Mouse (Mus musculus) ovary, adult 18-20 months (tissue): Measurements from ENCODE around the gene C1qtnf9.

ENCODE experiments used
- DNase-seq: peaks from one replicate; pipeline ENCODE4 v3.0.0; 2022; ENCODE audit warnings: low spot score, mixed read lengths

The C1qtnf9 gene

GRCm38 (mm10) chr14:60767884-60768283 is at the start of gene C1qtnf9:
C1qtnf9 (plus strand) TSS chr14:60768134.
- no peak for DNase-seq

- no peak for DNase-seq
Observed at GRCm38 (mm10) chr14:60721304-60721703, 46.6 kb upstream of the C1qtnf9 start.

GRCm38 (mm10) chr14:60721938-60722337 is 46.0 kb upstream of the C1qtnf9 start:
- no peak for DNase-seq

- DNase-seq: peak; percentile 57
Observed at GRCm38 (mm10) chr14:60726091-60726490, 41.8 kb upstream of the C1qtnf9 start.

- no peak for DNase-seq
Observed at GRCm38 (mm10) chr14:60727130-60727529, 40.8 kb upstream of the C1qtnf9 start.

GRCm38 (mm10) chr14:60732081-60732480 is 35.9 kb upstream of the C1qtnf9 start:
- DNase-seq: no peak

GRCm38 (mm10) chr14:60732787-60733186 is 35.1 kb upstream of the C1qtnf9 start:
- no peak for DNase-seq

- no peak for DNase-seq
Observed at GRCm38 (mm10) chr14:60733706-60734105, 34.2 kb upstream of the C1qtnf9 start.

- no peak for DNase-seq
Observed at GRCm38 (mm10) chr14:60735206-60735605, 32.7 kb upstream of the C1qtnf9 start.

- DNase-seq: no peak
Observed at GRCm38 (mm10) chr14:60735848-60736547, 31.9 kb upstream of the C1qtnf9 start.

GRCm38 (mm10) chr14:60736591-60737192 is 31.2 kb upstream of the C1qtnf9 start:
- DNase-seq: no peak

- no peak for DNase-seq
Observed at GRCm38 (mm10) chr14:60737202-60737611, 30.7 kb upstream of the C1qtnf9 start.

- no peak for DNase-seq
Observed at GRCm38 (mm10) chr14:60738434-60738938, 29.4 kb upstream of the C1qtnf9 start.

- DNase-seq: no peak
Observed at GRCm38 (mm10) chr14:60739155-60739554, 28.8 kb upstream of the C1qtnf9 start.

- no peak for DNase-seq
Observed at GRCm38 (mm10) chr14:60739616-60740015, 28.3 kb upstream of the C1qtnf9 start.

- DNase-seq: no peak
Observed at GRCm38 (mm10) chr14:60740507-60740906, 27.4 kb upstream of the C1qtnf9 start.

GRCm38 (mm10) chr14:60741033-60741432 is 26.9 kb upstream of the C1qtnf9 start:
- no peak for DNase-seq

GRCm38 (mm10) chr14:60741490-60741981 is 26.4 kb upstream of the C1qtnf9 start:
- DNase-seq: peak; percentile 72

GRCm38 (mm10) chr14:60743681-60744080 is 24.3 kb upstream of the C1qtnf9 start:
- no peak for DNase-seq

GRCm38 (mm10) chr14:60745201-60745600 is 22.7 kb upstream of the C1qtnf9 start:
- DNase-seq: no peak

GRCm38 (mm10) chr14:60746141-60746540 is 21.8 kb upstream of the C1qtnf9 start:
- no peak for DNase-seq

- DNase-seq: no peak
Observed at GRCm38 (mm10) chr14:60747154-60747870, 20.6 kb upstream of the C1qtnf9 start.

GRCm38 (mm10) chr14:60749880-60750279 is 18.1 kb upstream of the C1qtnf9 start:
- no peak for DNase-seq
